Mouse (Mus musculus) adrenal gland, postnatal 10 days (tissue): Measurements from ENCODE around the gene Olfr1002. TPM values are rescaled to one million over a fixed set of nuclear protein-coding genes. Genes with fewer than 3 reads are reported as not detected.
"Not testable (repeated sequence)": the region's sequence is repeated elsewhere in the genome, so short reads cannot be mapped to it uniquely, and the experiment has no call there.

Source experiments
- DNase-seq: peaks from one replicate; pipeline ENCODE4 v3.0.0; 2021; ENCODE audit warnings: mixed read lengths
- long read RNA-seq, 2 experiments: library from polyadenylated mRNA; stranded (forward); transcript quantifications; one replicate each; pipeline ENCODE4 v2.0.0; 2021
- total RNA-seq, 2 experiments: library from RNA; stranded (reverse); gene quantifications; 2 replicates each; pipeline ENCODE4 v1.2.3; 2021

Olfr1002 gene
- not detected for total RNA-seq
- long read RNA-seq, experiment 1 = 0 reads
- long read RNA-seq, experiment 2 = 0 reads

- no peak for DNase-seq
These were observed at the start of gene Olfr1002 for GRCm38 (mm10) chr2:85650604-85651003. Gene Olfr1002, minus strand, starts transcription at chr2:85650704.

- DNase-seq = no peak
These were observed 38.6 kb upstream of the Olfr1002 start, which contains the start of gene Olfr1008 for GRCm38 (mm10) chr2:85689131-85689530. Gene Olfr1008, plus strand, starts transcription at chr2:85689431.

GRCm38 (mm10) chr2:85678667-85679066 is 28.2 kb upstream of the Olfr1002 start, which contains the start of gene Olfr1006:
Gene Olfr1006, minus strand, starts transcription at chr2:85678767.
- no peak for DNase-seq

- DNase-seq = not testable (repeated sequence)
These were observed 13.9 kb upstream of the Olfr1002 start, which contains the start of gene Olfr154 for GRCm38 (mm10) chr2:85664355-85664754. Gene Olfr154, minus strand, starts transcription at chr2:85664455.

- no peak for DNase-seq
These were observed 38.7 kb downstream of the Olfr1002 start, which contains the start of gene Olfr1000 for GRCm38 (mm10) chr2:85611803-85612202. Gene Olfr1000, minus strand, starts transcription at chr2:85611903.

Other genes starting within 250 kb of the Olfr1002 start
- gene Olfr992, start 241.2 kb downstream of the Olfr1002 start, total RNA-seq = not detected
- gene Olfr993, start 235.8 kb downstream of the Olfr1002 start, total RNA-seq = not detected
- not detected for gene Olfr994, start 214.3 kb downstream of the Olfr1002 start, total RNA-seq
- not detected for gene Olfr995, start 207.1 kb downstream of the Olfr1002 start, total RNA-seq
- under 1 TPM; 0.15 to 0.24 TPM for gene 4833423E24Rik, start 131.7 kb downstream of the Olfr1002 start, total RNA-seq
- gene Olfr996, start 71.5 kb downstream of the Olfr1002 start, total RNA-seq = under 1 TPM in 1 of 2 experiments, not detected in 1; 0.36 TPM
- not detected for gene Olfr998, start 61.8 kb downstream of the Olfr1002 start, total RNA-seq
- not detected for gene Olfr1000, start 38.8 kb downstream of the Olfr1002 start, total RNA-seq
- gene Olfr154, start 13.8 kb upstream of the Olfr1002 start, total RNA-seq = not detected
- not detected for gene Olfr1006, start 28.1 kb upstream of the Olfr1002 start, total RNA-seq
- gene Olfr1008, start 38.7 kb upstream of the Olfr1002 start, total RNA-seq = not detected
- under 1 TPM in 1 of 2 experiments, not detected in 1; 0.24 TPM for gene Olfr1009, start 64.7 kb upstream of the Olfr1002 start, total RNA-seq
- gene Olfr1012, start 112.1 kb upstream of the Olfr1002 start, total RNA-seq = not detected
- gene Olfr1013, start 116.4 kb upstream of the Olfr1002 start, total RNA-seq = under 1 TPM; 0.12 to 0.15 TPM
- gene Olfr1014, start 122.0 kb upstream of the Olfr1002 start, total RNA-seq = not detected
- not detected for gene Olfr1015, start 131.3 kb upstream of the Olfr1002 start, total RNA-seq
- not detected for gene Olfr1016, start 151.8 kb upstream of the Olfr1002 start, total RNA-seq
- gene Olfr1018, start 167.8 kb upstream of the Olfr1002 start, total RNA-seq = not detected
- gene Olfr1019, start 194.8 kb upstream of the Olfr1002 start, total RNA-seq = not detected
- not detected for gene Olfr1020, start 196.3 kb upstream of the Olfr1002 start, total RNA-seq
- gene Olfr1022, start 217.9 kb upstream of the Olfr1002 start, total RNA-seq = not detected
- gene Olfr1023, start 234.9 kb upstream of the Olfr1002 start, total RNA-seq = not detected